Mouse (Mus musculus): ENCODE results near the gene Gm20817.
"Not testable (repeated sequence)": the region's sequence is repeated elsewhere in the genome, so short reads cannot be mapped to it uniquely, and the experiment has no call there.

Gm20817 gene

DNA sequence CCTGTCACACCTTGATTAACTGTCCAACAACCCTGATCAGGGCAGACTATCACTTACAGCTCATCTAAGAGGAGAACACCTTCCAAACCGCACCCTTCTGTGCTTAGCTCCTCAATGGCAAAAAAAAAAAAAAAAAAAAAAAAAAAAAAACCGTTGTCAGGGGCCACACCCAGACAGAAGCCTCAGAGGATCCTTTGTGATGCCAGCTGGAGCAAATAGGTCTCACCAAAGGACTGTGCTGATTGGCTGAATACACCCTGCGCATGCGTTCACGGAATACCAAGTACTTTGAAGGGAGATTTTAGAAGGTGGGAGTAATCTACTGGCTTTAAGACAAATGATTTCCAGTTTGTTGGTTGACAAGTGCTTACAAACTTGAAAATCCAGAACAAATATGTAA lies at the start of gene Gm20817:
TSS of gene Gm20817 (minus strand) at position 101 of the 400 bp plus-strand sequence.
- in situ Hi-C loops (cut with MboI; ENCODE audit: unreplicated experiment in 2 of 2), result not testable (repeated sequence)
